Mouse (Mus musculus) spleen, adult 12 weeks (tissue): Measurements from ENCODE around the gene I0C0044D17Rik.

ENCODE experiments used
- DNase-seq: peaks from one replicate; pipeline ENCODE4 v3.0.0; 2022; ENCODE audit warnings: low spot score

I0C0044D17Rik gene

GRCm38 (mm10) chr4:98826701-98827100 lies 3.1 kb upstream of the I0C0044D17Rik start:
- no peak for DNase-seq

- no peak for DNase-seq
These were observed 593 bp downstream of the I0C0044D17Rik start for GRCm38 (mm10) chr4:98823047-98823446.

- DNase-seq = no peak
These were observed 1.2 kb downstream of the I0C0044D17Rik start for GRCm38 (mm10) chr4:98822478-98822877.

- no peak for DNase-seq
These were observed 4.4 kb downstream of the I0C0044D17Rik start for GRCm38 (mm10) chr4:98819216-98819755.

- DNase-seq = no peak
These were observed 6.3 kb downstream of the I0C0044D17Rik start, which contains the start of gene Kank4 for GRCm38 (mm10) chr4:98817184-98817911. Gene Kank4, minus strand, starts transcription at chr4:98817537.

GRCm38 (mm10) chr4:98816807-98817183 lies 6.8 kb downstream of the I0C0044D17Rik start:
- no peak for DNase-seq

- DNase-seq = no peak
These were observed 17.3 kb downstream of the I0C0044D17Rik start for GRCm38 (mm10) chr4:98806306-98806705.

GRCm38 (mm10) chr4:98805291-98806048 lies 18.2 kb downstream of the I0C0044D17Rik start:
- DNase-seq = no peak

GRCm38 (mm10) chr4:98804476-98805134 lies 19.0 kb downstream of the I0C0044D17Rik start:
- no peak for DNase-seq

GRCm38 (mm10) chr4:98801775-98802174 lies 21.9 kb downstream of the I0C0044D17Rik start:
- DNase-seq = no peak

GRCm38 (mm10) chr4:98800824-98801223 lies 22.8 kb downstream of the I0C0044D17Rik start:
- DNase-seq = no peak

- no peak for DNase-seq
These were observed 26.9 kb downstream of the I0C0044D17Rik start for GRCm38 (mm10) chr4:98796591-98797341.

GRCm38 (mm10) chr4:98795241-98795640 lies 28.4 kb downstream of the I0C0044D17Rik start:
- DNase-seq = no peak

- no peak for DNase-seq
These were observed 30.2 kb downstream of the I0C0044D17Rik start for GRCm38 (mm10) chr4:98793486-98793885.

GRCm38 (mm10) chr4:98790721-98791120 lies 32.9 kb downstream of the I0C0044D17Rik start:
- DNase-seq = no peak

- DNase-seq = no peak
These were observed 33.8 kb downstream of the I0C0044D17Rik start for GRCm38 (mm10) chr4:98789861-98790311.

GRCm38 (mm10) chr4:98789133-98789765 lies 34.4 kb downstream of the I0C0044D17Rik start:
- no peak for DNase-seq

GRCm38 (mm10) chr4:98786281-98786680 lies 37.4 kb downstream of the I0C0044D17Rik start:
- DNase-seq = no peak

- no peak for DNase-seq
These were observed 37.8 kb downstream of the I0C0044D17Rik start for GRCm38 (mm10) chr4:98785851-98786250.

GRCm38 (mm10) chr4:98778219-98778618 lies 45.4 kb downstream of the I0C0044D17Rik start:
- DNase-seq = no peak

GRCm38 (mm10) chr4:98777464-98777863 lies 46.2 kb downstream of the I0C0044D17Rik start:
- no peak for DNase-seq
